Mouse (Mus musculus) cerebellum, postnatal 14 days (tissue): ENCODE measurements around the gene Lamb2.

Experiments
- DNase-seq, 2 experiments: peaks; one replicate each; pipeline ENCODE4 v3.0.0; 2021; ENCODE audit warnings: mixed read lengths in 2 of 2

Gene Lamb2

DNA sequence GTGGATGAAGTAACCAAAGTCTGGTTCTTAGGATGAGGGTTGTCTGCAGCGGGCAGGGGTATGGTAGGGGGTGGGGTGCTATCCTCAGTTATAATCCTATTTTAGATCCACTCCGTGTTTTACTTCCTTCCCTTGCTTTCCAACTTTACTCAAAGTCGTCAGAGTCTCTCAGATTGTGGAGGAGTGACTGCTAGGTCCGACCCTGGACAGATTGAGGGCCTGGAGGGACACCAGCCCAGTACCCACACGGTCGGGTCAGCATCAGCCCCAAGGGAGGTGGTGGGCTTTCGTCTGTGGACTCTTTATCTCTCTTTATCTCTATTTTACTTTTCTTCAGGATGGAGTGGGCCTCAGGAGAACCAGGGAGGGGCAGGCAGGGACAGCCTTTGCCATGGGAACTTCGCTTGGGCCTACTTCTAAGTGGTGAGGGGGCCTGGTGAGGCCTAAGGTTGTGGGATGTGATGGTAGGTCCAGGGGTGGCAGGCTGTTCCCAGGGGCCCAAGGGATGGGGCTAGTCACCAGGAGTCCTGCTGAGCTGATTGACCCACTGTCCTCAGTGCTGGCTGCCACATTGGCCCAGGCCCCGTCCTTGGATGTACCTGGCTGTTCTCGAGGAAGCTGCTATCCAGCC, at the start of gene Lamb2:
TSS of gene Lamb2 (plus strand) at position 16 of the 631 bp plus-strand sequence.
- peak in 1 of 2 experiments; percentile 2 for DNase-seq

DNA sequence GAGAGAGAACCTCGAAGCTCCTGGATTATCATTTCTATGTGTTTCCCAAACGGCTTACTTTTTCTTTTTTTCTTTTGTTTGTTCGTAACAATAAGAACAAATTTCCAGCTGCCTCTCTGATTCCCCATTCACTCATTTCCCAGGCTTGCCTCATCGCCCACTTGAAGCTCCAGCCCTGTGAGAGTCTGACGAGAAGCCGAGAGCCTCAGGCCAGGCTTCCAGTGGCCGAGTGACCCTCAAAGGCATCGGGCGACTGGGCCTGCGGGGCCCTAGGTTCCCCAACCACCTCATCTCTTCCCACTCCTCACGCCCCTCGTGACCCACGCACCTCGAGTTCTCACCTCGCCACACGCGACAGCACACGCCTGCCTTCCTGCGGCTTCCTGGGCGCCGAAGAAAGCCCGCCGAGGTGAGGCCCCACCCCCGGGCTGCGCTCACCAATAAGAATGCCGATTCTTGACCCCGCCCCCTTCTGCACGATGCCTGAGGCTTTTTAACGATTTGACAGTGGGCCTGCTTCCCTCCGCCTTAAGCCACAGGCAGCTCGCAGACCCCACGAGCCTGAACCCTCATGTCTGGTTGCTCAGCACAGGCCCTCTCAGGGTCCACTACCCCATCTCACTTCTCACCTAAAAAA, 48.0 kb upstream of the Lamb2 start:
- DNase-seq, result no peak

- no peak for DNase-seq
Measured at GRCm38 (mm10) chr9:108436182-108436581, 43.4 kb upstream of the Lamb2 start, which contains the start of gene BC048562. Gene BC048562 (plus strand): TSS chr9:108436482.

- peak; percentile 55 to 72 for DNase-seq
Measured at GRCm38 (mm10) chr9:108439176-108439575, 40.4 kb upstream of the Lamb2 start.

DNA sequence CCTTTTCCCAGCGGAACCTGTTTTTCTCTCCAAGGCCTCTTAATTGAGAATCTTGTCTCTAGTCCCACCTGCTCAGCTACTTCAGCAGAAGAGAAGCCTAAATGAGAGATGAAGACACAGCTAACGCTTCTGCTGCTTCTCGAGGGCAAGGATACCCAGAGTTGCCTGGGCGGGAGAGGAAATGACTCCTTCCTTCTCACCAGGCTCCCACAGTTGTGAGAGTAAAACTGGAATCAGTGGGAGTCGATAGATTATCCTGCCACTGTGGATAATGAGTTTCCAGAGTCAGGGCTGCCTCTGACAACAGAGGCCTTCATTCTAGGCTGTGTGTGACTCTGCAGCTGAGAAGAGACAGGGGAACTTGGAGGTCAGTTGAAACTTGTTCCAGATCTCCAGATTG, 39.1 kb upstream of the Lamb2 start:
- DNase-seq, result no peak

DNA sequence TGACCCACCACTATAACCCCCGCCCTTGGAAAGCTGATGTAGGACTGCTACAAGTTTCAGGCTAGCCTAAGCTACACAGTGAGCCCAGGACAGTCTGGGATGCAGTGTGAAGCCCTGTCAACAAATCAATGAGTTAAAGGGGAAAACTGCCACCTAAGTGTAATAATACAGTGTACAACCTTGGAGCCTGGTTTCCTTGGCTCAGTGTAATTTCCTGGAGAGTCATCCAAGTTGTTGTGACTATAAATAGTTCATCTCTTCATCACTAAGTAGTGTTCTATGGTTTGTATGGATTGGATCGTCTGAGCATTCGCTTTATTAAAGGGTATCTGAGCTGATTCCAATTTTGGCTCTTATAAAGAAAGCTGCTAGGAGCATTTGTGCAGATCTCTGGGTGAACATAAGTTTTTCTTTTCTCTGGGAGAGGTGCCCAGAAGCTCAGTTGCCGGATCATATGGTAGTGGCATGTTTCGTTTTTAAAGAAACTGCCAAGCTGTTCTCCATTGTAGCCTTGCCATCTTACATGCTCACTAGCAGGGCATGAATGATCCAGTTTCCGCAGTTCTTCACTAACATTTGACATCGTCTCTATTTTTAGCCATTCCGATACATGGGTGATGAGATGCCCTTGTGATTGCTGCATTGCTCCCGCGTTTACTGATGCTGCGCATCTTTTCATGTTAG, 38.2 kb upstream of the Lamb2 start:
- DNase-seq, result peak in 1 of 2 experiments; percentile 60

- no peak for DNase-seq
Measured at GRCm38 (mm10) chr9:108445125-108445524, 34.4 kb upstream of the Lamb2 start.

GRCm38 (mm10) chr9:108449860-108450259, 29.7 kb upstream of the Lamb2 start:
- DNase-seq, result peak; percentile 62 to 78

GRCm38 (mm10) chr9:108450292-108451169, 29.0 kb upstream of the Lamb2 start:
- DNase-seq, result peak in 1 of 2 experiments; percentile 68

GRCm38 (mm10) chr9:108451170-108451493, 28.4 kb upstream of the Lamb2 start:
- DNase-seq, result no peak

DNA sequence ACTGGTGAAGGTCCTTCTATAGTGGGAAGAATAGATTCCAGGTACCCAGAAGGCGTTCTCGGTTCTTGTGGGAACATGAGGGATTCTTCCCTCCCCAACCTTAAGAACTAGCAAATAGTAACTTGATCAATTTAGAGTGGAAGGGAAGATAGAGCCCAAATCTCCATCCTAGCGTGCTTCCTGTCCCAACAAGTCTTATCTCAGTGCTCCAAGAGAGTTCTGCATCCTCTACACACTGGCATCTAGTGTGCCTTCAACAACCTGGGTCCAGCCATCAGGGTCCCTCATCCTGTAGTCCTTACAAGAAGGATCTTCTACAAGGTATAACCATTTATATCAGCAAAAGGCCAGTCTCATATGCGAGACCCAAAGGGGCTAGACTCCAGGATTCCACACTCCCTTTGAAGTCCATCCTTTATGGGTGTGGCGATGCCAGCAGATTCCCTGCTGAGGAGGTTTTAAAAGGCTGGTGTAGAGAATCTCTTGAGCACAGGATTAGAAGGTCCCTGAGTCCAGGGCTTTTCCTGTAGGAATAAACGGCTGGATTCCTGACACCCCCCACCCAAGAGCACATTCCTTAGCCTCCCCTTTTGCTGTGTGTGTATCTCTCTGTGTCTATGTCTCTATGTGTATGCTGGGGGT, 27.9 kb upstream of the Lamb2 start:
- DNase-seq, result no peak

- peak; percentile 96 to 97 for DNase-seq
Measured at GRCm38 (mm10) chr9:108452291-108452906, 27.1 kb upstream of the Lamb2 start.

GRCm38 (mm10) chr9:108452911-108453310, 26.6 kb upstream of the Lamb2 start:
- no peak for DNase-seq

GRCm38 (mm10) chr9:108453458-108453857, 26.1 kb upstream of the Lamb2 start:
- no peak for DNase-seq

DNA sequence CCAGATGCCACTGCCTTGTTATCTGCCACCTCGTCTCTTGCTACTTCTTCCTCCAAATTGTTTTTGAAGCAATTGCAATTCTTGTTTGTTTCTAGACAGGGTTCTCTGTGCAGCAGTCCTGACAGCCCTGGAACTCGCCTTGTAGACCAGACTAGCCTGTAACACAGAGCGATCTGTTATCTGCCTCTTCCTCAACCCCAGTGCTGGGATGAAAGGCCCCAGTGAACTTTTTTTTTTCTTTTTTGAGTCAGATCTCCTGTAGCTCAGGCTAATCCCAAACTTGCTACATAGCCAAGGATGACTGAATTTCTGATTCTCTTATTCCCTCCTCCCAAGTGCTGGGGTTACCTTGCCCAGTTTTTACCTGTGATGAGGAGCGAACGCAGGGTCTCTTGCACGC, 25.1 kb upstream of the Lamb2 start:
- DNase-seq, result no peak

- no peak for DNase-seq
Measured at GRCm38 (mm10) chr9:108455747-108456571, 23.6 kb upstream of the Lamb2 start.

GRCm38 (mm10) chr9:108456953-108457352, 22.6 kb upstream of the Lamb2 start:
- DNase-seq, result no peak

- no peak for DNase-seq
Measured at GRCm38 (mm10) chr9:108459939-108460318, 19.6 kb upstream of the Lamb2 start.

DNA sequence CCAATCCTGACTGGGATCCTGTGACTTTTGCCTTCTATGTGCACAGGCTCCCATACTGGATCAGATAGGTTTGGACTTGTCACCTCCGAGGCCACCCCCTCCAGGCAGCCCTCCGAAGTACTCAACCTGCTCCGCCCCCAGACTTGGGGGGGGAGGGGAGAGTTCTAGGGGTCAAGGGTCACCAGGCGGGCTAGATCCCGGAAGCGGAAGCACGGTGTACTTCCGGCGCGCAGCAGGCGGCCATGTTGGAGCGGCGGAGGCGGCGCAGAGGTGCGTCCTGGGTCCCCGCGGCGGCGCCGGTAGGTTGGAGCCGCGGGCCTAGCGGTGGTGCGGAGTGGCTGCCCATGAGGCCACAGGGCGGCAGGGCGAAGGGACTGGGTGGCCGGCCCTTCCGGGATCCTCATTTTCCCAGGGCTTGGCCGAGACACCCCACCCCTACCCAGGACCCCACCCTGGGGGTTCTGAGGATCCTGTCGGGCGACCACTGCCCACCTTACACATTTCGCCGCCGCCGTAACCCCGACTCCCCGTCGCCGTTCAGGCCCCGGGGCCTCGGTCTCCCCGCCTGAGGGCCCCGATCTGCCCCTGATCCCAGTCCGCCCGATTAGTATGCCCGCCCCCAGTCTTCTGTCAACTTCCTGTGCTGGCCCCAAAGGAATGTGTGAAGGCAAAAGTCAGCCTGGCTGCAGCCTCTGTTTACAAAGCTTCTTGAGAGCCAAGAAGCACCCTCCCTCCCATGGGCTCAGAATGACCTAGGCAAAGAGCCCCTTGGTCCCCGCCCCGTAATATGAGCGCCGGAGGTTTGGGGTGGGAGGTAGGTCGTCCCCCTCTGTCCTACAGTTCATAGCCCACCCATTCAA, 19.0 kb upstream of the Lamb2 start, which contains the start of gene Ccdc71:
TSS of gene Ccdc71 (plus strand) at position 209 of the 860 bp plus-strand sequence.
- DNase-seq, result peak; percentile 90 to 96

DNA sequence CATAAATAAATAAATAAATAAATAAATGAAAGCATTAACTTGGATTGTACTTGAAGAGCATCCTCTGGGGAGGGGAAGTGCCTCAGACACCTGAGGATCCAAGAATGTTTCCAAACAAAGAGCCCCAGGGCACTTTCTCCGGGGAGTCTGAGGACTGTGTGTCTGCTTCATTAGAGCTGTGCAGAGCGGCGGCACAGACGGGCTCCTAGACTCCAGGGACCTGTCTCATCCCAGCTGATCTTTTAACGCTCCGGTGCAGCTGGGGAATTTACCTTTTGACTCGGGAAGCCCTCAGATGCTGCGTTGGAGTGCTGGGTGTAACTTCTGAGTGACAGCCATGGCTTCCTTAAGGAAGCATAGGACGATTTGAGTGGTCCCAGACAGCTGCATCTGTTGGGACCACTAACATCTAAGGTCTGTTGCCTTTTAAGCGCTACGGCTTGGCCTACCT, 18.3 kb upstream of the Lamb2 start, which contains the start of gene Klhdc8b:
TSS of gene Klhdc8b (minus strand) at position 401 of the 451 bp plus-strand sequence.
- no peak for DNase-seq
